Mouse (Mus musculus): ENCODE measurements around the gene Myo3b. TPM values are rescaled to one million over a fixed set of nuclear protein-coding genes. Genes with fewer than 3 reads are reported as not detected.
A peak's percentile ranks its signal among the peaks of the same experiment; 100 is the strongest.

The Myo3b gene
- total RNA-seq, 2 experiments from 2014 or later, result 0.93 to 1.00 TPM

- Histone ChIP-seq H3K4me3 (no peak overlapping the region), H3K27ac (no peak overlapping the region)
- TF ChIP-seq CTCF (conservative IDR thresholded peaks at IDR 0.05), result no peak
- no peak for DNase-seq (ENCODE audit: low spot score in 2 of 2)
Observed at GRCm38 (mm10) chr2:70406846-70407245, 367.9 kb downstream of the Myo3b start.

GRCm38 (mm10) chr2:70407729-70408128 lies 368.8 kb downstream of the Myo3b start:
- Histone ChIP-seq H3K4me3 (no peak overlapping the region), H3K27ac (no peak overlapping the region)
- DNase-seq (ENCODE audit: low spot score in 2 of 2), result no peak
- TF ChIP-seq CTCF (conservative IDR thresholded peaks at IDR 0.05), result no peak

GRCm38 (mm10) chr2:70410298-70410885 lies 371.5 kb downstream of the Myo3b start:
- no peak overlapping the region for H3K4me3 ChIP-seq
- no peak for DNase-seq (ENCODE audit: low spot score in 2 of 2)
- TF ChIP-seq CTCF (conservative IDR thresholded peaks at IDR 0.05), result no peak
- H3K27ac ChIP-seq, result no peak overlapping the region

- Histone ChIP-seq H3K27ac (no peak overlapping the region), H3K4me3 (no peak overlapping the region)
- TF ChIP-seq CTCF (conservative IDR thresholded peaks at IDR 0.05), result no peak
- no peak for DNase-seq (ENCODE audit: low spot score in 2 of 2)
Observed at GRCm38 (mm10) chr2:70412315-70412714, 373.4 kb downstream of the Myo3b start.

- no peak for TF ChIP-seq CTCF (conservative IDR thresholded peaks at IDR 0.05)
- Histone ChIP-seq H3K27ac (no peak overlapping the region), H3K4me3 (no peak overlapping the region)
- no peak for DNase-seq (ENCODE audit: low spot score in 2 of 2)
Observed at GRCm38 (mm10) chr2:70414386-70414785, 375.5 kb downstream of the Myo3b start.

- Histone ChIP-seq H3K27ac (no peak overlapping the region), H3K4me3 (no peak overlapping the region)
- no peak for DNase-seq (ENCODE audit: low spot score in 2 of 2)
- no peak for TF ChIP-seq CTCF (conservative IDR thresholded peaks at IDR 0.05)
Observed at GRCm38 (mm10) chr2:70415521-70415920, 376.6 kb downstream of the Myo3b start.

GRCm38 (mm10) chr2:70419336-70419735 lies 380.4 kb downstream of the Myo3b start:
- Histone ChIP-seq H3K4me3 (no peak overlapping the region), H3K27ac (no peak overlapping the region)
- DNase-seq (ENCODE audit: low spot score in 2 of 2), result no peak
- no peak for TF ChIP-seq CTCF (conservative IDR thresholded peaks at IDR 0.05)

GRCm38 (mm10) chr2:70421144-70421874 lies 382.4 kb downstream of the Myo3b start:
- TF ChIP-seq CTCF (conservative IDR thresholded peaks at IDR 0.05), result no peak
- DNase-seq (ENCODE audit: low spot score in 2 of 2), result peak in 1 of 2 experiments; percentile 3
- Histone ChIP-seq H3K4me3 (no peak overlapping the region), H3K27ac (no peak overlapping the region)

GRCm38 (mm10) chr2:70425611-70426010 lies 386.7 kb downstream of the Myo3b start:
- TF ChIP-seq CTCF (conservative IDR thresholded peaks at IDR 0.05), result no peak
- no peak for DNase-seq (ENCODE audit: low spot score in 2 of 2)
- Histone ChIP-seq H3K27ac (no peak overlapping the region), H3K4me3 (no peak overlapping the region)

GRCm38 (mm10) chr2:70443035-70443434 lies 404.1 kb downstream of the Myo3b start:
- no peak overlapping the region for H3K27ac ChIP-seq
- peak in 1 of 2 experiments; percentile 3 for DNase-seq (ENCODE audit: low spot score in 2 of 2)

GRCm38 (mm10) chr2:70444141-70444540 lies 405.2 kb downstream of the Myo3b start:
- no peak overlapping the region for H3K4me3 ChIP-seq
- no peak for TF ChIP-seq CTCF (conservative IDR thresholded peaks at IDR 0.05)
- no peak overlapping the region for H3K27ac ChIP-seq
- DNase-seq (ENCODE audit: low spot score in 2 of 2), result peak in 1 of 2 experiments; percentile 5

More at GRCm38 (mm10) chr2:70443035-70443434, 404.1 kb downstream of the Myo3b start:
- no peak for TF ChIP-seq CTCF (conservative IDR thresholded peaks at IDR 0.05)
- no peak overlapping the region for H3K4me3 ChIP-seq

- no peak for TF ChIP-seq CTCF (conservative IDR thresholded peaks at IDR 0.05)
- Histone ChIP-seq H3K4me3 (no peak overlapping the region), H3K27ac (no peak overlapping the region)
Observed at GRCm38 (mm10) chr2:70456205-70456604, 417.3 kb downstream of the Myo3b start.

GRCm38 (mm10) chr2:70463606-70464005 lies 424.7 kb downstream of the Myo3b start:
- no peak for TF ChIP-seq CTCF (conservative IDR thresholded peaks at IDR 0.05)
- Histone ChIP-seq H3K27ac (no peak overlapping the region), H3K4me3 (no peak overlapping the region)
- DNase-seq (ENCODE audit: low spot score in 2 of 2), result no peak

More at GRCm38 (mm10) chr2:70456205-70456604, 417.3 kb downstream of the Myo3b start:
- DNase-seq (ENCODE audit: low spot score in 2 of 2), result no peak

- TF ChIP-seq CTCF (conservative IDR thresholded peaks at IDR 0.05), result no peak
- Histone ChIP-seq H3K4me3 (no peak overlapping the region), H3K27ac (no peak overlapping the region)
- no peak for DNase-seq (ENCODE audit: low spot score in 2 of 2)
Observed at GRCm38 (mm10) chr2:70471136-70471535, 432.2 kb downstream of the Myo3b start.
